In the genomic region with DNA sequence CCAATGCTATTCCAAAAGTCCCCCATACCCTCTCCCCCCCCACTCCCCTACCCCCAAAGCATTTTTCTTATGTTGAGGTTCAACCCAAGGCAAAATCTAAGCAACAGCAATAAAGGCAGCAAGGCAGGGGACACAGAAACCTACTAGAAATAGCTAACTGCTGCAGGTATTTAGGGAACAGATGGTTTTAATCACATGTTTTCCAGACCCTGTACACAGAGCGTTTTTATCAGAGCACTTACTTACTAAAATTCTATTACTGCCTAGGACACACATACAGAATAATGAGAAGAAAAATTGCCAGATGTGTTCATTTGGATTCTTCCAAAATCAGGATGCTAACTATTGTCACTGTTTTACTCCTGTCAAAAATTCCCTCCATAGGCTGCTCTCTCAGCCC, we compare ENCODE assay signal across 17 mouse cellular contexts.
"Had no signal": no experiment of that assay in that cellular context is flagged by ENCODE, and none has a peak within 500 bp of the region (broad histone marks: within the 10 kb centered on the region; RNA-seq: fewer than 3 reads in every experiment).

No protein-coding gene starts in this region.

- ATAC-seq: lung, postnatal 0 days; midbrain, embryonic 13.5 days; midbrain, embryonic 15.5 days had no signal

- H3K27me3 ChIP-seq: lung, embryonic 15.5 days; megakaryocyte, embryonic 14.5 days; midbrain, embryonic 13.5 days; midbrain, embryonic 15.5 days; neural tube, embryonic 12.5 days; stomach, embryonic 15.5 days had no signal

- H3K4me2 ChIP-seq: lung, embryonic 15.5 days; midbrain, embryonic 11.5 days; midbrain, embryonic 13.5 days; midbrain, embryonic 15.5 days; neural tube, embryonic 12.5 days; stomach, embryonic 15.5 days had no signal

- H3K36me3 ChIP-seq: lung, embryonic 15.5 days; midbrain, embryonic 13.5 days; midbrain, embryonic 15.5 days; neural tube, embryonic 12.5 days; stomach, embryonic 15.5 days had no signal

- H3K27ac ChIP-seq: lung, embryonic 15.5 days; macrophage; midbrain, embryonic 13.5 days; midbrain, embryonic 15.5 days; neural tube, embryonic 12.5 days; stomach, embryonic 15.5 days; stomach, postnatal 0 days had no signal

- H3K9me3 ChIP-seq: lung, embryonic 15.5 days; midbrain, embryonic 13.5 days; midbrain, embryonic 15.5 days; neural tube, embryonic 12.5 days; stomach, embryonic 15.5 days had no signal

- DNase-seq: lung, adult 2 months; lung, postnatal 14 days; lung, postnatal 36 days; right cerebral cortex, postnatal 14 days; thymus, adult 2 months; thymus, postnatal 25 days; thymus, postnatal 4 days had no signal

- H3K4me1 ChIP-seq: lung, embryonic 15.5 days; megakaryocyte, embryonic 14.5 days; midbrain, embryonic 15.5 days; stomach, embryonic 15.5 days had no signal

- H3K9ac ChIP-seq: lung, embryonic 15.5 days; midbrain, embryonic 13.5 days; midbrain, embryonic 15.5 days; neural tube, embryonic 12.5 days; stomach, embryonic 15.5 days had no signal

- H3K4me3 ChIP-seq: lung, embryonic 15.5 days; megakaryocyte, embryonic 14.5 days; midbrain, embryonic 13.5 days; midbrain, embryonic 15.5 days; neural tube, embryonic 12.5 days; stomach, embryonic 15.5 days had no signal
